Mouse (Mus musculus): ENCODE measurements at regions not wholly inside any gene's neighbourhood (a gene's known extent, or its start where the extent isn't known, plus 50 kb on each side); places are given as distances from the start of the nearest gene placed in this dataset.
A peak's percentile ranks its signal among the peaks of the same experiment; 100 is the strongest.

- no peak for ATAC-seq (replicated peaks)
- H3K27me3 ChIP-seq: no peaks in the 10 kb centered on the region
- no peaks in the 10 kb centered on the region for H3K9me3 ChIP-seq
- no peaks in the 10 kb centered on the region for H3K4me1 ChIP-seq
- no peak overlapping the region for H3K27ac ChIP-seq (replicated peaks)
- H3K4me2 ChIP-seq (replicated peaks): no peak overlapping the region
- whole genome bisulfite sequencing: 84% methylated on average over 10 of the region's 10 CpGs
- H3K36me3 ChIP-seq: no peaks in the 10 kb centered on the region
- no peak overlapping the region for H3K4me3 ChIP-seq
- no peak overlapping the region for H3K9ac ChIP-seq (replicated peaks)
Observed at GRCm38 (mm10) chr12:25533709-25534619, 437.0 kb upstream of the Id2 start.

GRCm38 (mm10) chr12:25530483-25530882 lies 433.5 kb upstream of the Id2 start:
- Histone ChIP-seq H3K27ac (replicated peaks) (no peak overlapping the region), H3K4me2 (replicated peaks) (no peak overlapping the region), H3K27me3 (no peaks in the 10 kb centered on the region), H3K4me3 (no peak overlapping the region), H3K9me3 (no peaks in the 10 kb centered on the region), H3K4me1 (peaks cover 3% of the 10 kb centered on the region; the same call in 1 of the 2 replicates), H3K9ac (replicated peaks) (no peak overlapping the region), H3K36me3 (no peaks in the 10 kb centered on the region)
- WGBS: 92% methylated on average over 3 of the region's 3 CpGs
- ATAC-seq (replicated peaks): no peak

- no peak for ATAC-seq (replicated peaks)
- Histone ChIP-seq H3K9me3 (no peaks in the 10 kb centered on the region), H3K4me2 (replicated peaks) (no peak overlapping the region), H3K36me3 (no peaks in the 10 kb centered on the region), H3K27me3 (no peaks in the 10 kb centered on the region), H3K9ac (replicated peaks) (no peak overlapping the region), H3K4me1 (peaks cover 3% of the 10 kb centered on the region; the same call in 1 of the 2 replicates), H3K4me3 (no peak overlapping the region), H3K27ac (replicated peaks) (no peak overlapping the region)
- 98% methylated on average over 3 of the region's 3 CpGs for WGBS
Observed at GRCm38 (mm10) chr12:25529537-25529936, 432.6 kb upstream of the Id2 start.

GRCm38 (mm10) chr12:25526639-25527038 lies 429.7 kb upstream of the Id2 start:
- H3K4me2 ChIP-seq (replicated peaks): no peak overlapping the region
- no peaks in the 10 kb centered on the region for H3K9me3 ChIP-seq
- no peak for ATAC-seq (replicated peaks)
- no peaks in the 10 kb centered on the region for H3K27me3 ChIP-seq
- 75% methylated on average over 11 of the region's 11 CpGs for WGBS
- no peaks in the 10 kb centered on the region for H3K36me3 ChIP-seq
- no peak overlapping the region for H3K9ac ChIP-seq (replicated peaks)
- peaks cover 3% of the 10 kb centered on the region; the same call in 1 of the 2 replicates for H3K4me1 ChIP-seq
- H3K4me3 ChIP-seq: no peak overlapping the region
- peak overlapping the region; percentile 63; the same call in 1 of the 2 replicates for H3K27ac ChIP-seq (replicated peaks)

GRCm38 (mm10) chr12:25516738-25517137 lies 419.8 kb upstream of the Id2 start:
- Histone ChIP-seq H3K4me3 (no peak overlapping the region), H3K36me3 (no peaks in the 10 kb centered on the region), H3K4me1 (no peaks in the 10 kb centered on the region), H3K9me3 (no peaks in the 10 kb centered on the region), H3K4me2 (replicated peaks) (no peak overlapping the region), H3K27ac (replicated peaks) (no peak overlapping the region), H3K27me3 (no peaks in the 10 kb centered on the region), H3K9ac (replicated peaks) (no peak overlapping the region)
- 87% methylated on average over 2 of the region's 2 CpGs for WGBS
- ATAC-seq (replicated peaks): no peak

GRCm38 (mm10) chr12:25513679-25514078 lies 416.7 kb upstream of the Id2 start:
- Histone ChIP-seq H3K9ac (replicated peaks) (no peak overlapping the region), H3K36me3 (no peaks in the 10 kb centered on the region), H3K9me3 (no peaks in the 10 kb centered on the region), H3K27ac (replicated peaks) (no peak overlapping the region), H3K27me3 (no peaks in the 10 kb centered on the region), H3K4me1 (no peaks in the 10 kb centered on the region), H3K4me3 (no peak overlapping the region), H3K4me2 (replicated peaks) (no peak overlapping the region)
- ATAC-seq (replicated peaks): no peak

GRCm38 (mm10) chr12:25509666-25510065 lies 412.7 kb upstream of the Id2 start:
- H3K27me3 ChIP-seq: no peaks in the 10 kb centered on the region

GRCm38 (mm10) chr12:25493233-25493632 lies 396.3 kb upstream of the Id2 start:
- H3K9ac ChIP-seq (replicated peaks): no peak overlapping the region
- no peak for ATAC-seq (replicated peaks)
- H3K36me3 ChIP-seq: no peaks in the 10 kb centered on the region
- H3K9me3 ChIP-seq: no peaks in the 10 kb centered on the region
- WGBS: 77% methylated on average over 5 of the region's 5 CpGs
- no peaks in the 10 kb centered on the region for H3K4me1 ChIP-seq
- no peaks in the 10 kb centered on the region for H3K27me3 ChIP-seq
- no peak overlapping the region for H3K4me3 ChIP-seq
- H3K27ac ChIP-seq (replicated peaks): no peak overlapping the region
- no peak overlapping the region for H3K4me2 ChIP-seq (replicated peaks)

More at GRCm38 (mm10) chr12:25509666-25510065, 412.7 kb upstream of the Id2 start:
- H3K4me2 ChIP-seq (replicated peaks): no peak overlapping the region
- no peaks in the 10 kb centered on the region for H3K4me1 ChIP-seq
- no peak overlapping the region for H3K27ac ChIP-seq (replicated peaks)
- no peaks in the 10 kb centered on the region for H3K36me3 ChIP-seq
- H3K9ac ChIP-seq (replicated peaks): no peak overlapping the region
- WGBS: 91% methylated on average over 4 of the region's 4 CpGs
- ATAC-seq (replicated peaks): no peak
- H3K9me3 ChIP-seq: peaks cover 10% of the 10 kb centered on the region; the same call in 1 of the 2 replicates
- H3K4me3 ChIP-seq: no peak overlapping the region

- Histone ChIP-seq H3K4me2 (replicated peaks) (no peak overlapping the region), H3K9ac (replicated peaks) (no peak overlapping the region), H3K36me3 (no peaks in the 10 kb centered on the region), H3K4me1 (no peaks in the 10 kb centered on the region), H3K9me3 (no peaks in the 10 kb centered on the region), H3K27ac (replicated peaks) (no peak overlapping the region), H3K27me3 (no peaks in the 10 kb centered on the region), H3K4me3 (no peak overlapping the region)
- 91% methylated on average over 3 of the region's 3 CpGs for WGBS
- no peak for ATAC-seq (replicated peaks)
Observed at GRCm38 (mm10) chr12:25492483-25493190, 395.7 kb upstream of the Id2 start.

GRCm38 (mm10) chr12:25475180-25475758 lies 378.3 kb upstream of the Id2 start:
- Histone ChIP-seq H3K4me3 (no peak overlapping the region), H3K9ac (replicated peaks) (no peak overlapping the region), H3K27ac (replicated peaks) (peak overlapping the region; percentile 49), H3K4me1 (peaks cover 28% of the 10 kb centered on the region), H3K36me3 (no peaks in the 10 kb centered on the region), H3K27me3 (no peaks in the 10 kb centered on the region), H3K4me2 (replicated peaks) (peak overlapping the region; percentile 12), H3K9me3 (no peaks in the 10 kb centered on the region)
- ATAC-seq (replicated peaks): peak; percentile 94
- WGBS: 3% methylated on average over 10 of the region's 10 CpGs

GRCm38 (mm10) chr12:25469181-25469580 lies 372.2 kb upstream of the Id2 start:
- Histone ChIP-seq H3K4me1 (peaks cover 17% of the 10 kb centered on the region), H3K9ac (replicated peaks) (no peak overlapping the region), H3K27ac (replicated peaks) (no peak overlapping the region), H3K27me3 (no peaks in the 10 kb centered on the region), H3K36me3 (no peaks in the 10 kb centered on the region), H3K4me3 (no peak overlapping the region), H3K9me3 (no peaks in the 10 kb centered on the region), H3K4me2 (replicated peaks) (no peak overlapping the region)
- 45% methylated on average over 10 of the region's 10 CpGs for WGBS
- ATAC-seq (replicated peaks): no peak

- Histone ChIP-seq H3K9ac (replicated peaks) (no peak overlapping the region), H3K4me1 (peaks cover 15% of the 10 kb centered on the region), H3K4me3 (no peak overlapping the region), H3K27me3 (no peaks in the 10 kb centered on the region), H3K36me3 (no peaks in the 10 kb centered on the region), H3K27ac (replicated peaks) (no peak overlapping the region), H3K9me3 (no peaks in the 10 kb centered on the region), H3K4me2 (replicated peaks) (no peak overlapping the region)
- no peak for ATAC-seq (replicated peaks)
- WGBS: 67% methylated on average over 12 of the region's 12 CpGs
Observed at GRCm38 (mm10) chr12:25467789-25468188, 370.8 kb upstream of the Id2 start.

Data from forebrain, embryonic 15.5 days (tissue).